Mouse (Mus musculus) naive thymus-derived CD4-positive, alpha-beta T cell, adult 2 months (primary cell): ENCODE measurements around the gene Ube2c.

Experiments
- DNase-seq: peaks from one replicate; pipeline ENCODE4 v3.0.0-alpha.2; 2011; ENCODE audit warnings: low read depth

Ube2c gene

GRCm38 (mm10) chr2:164761971-164762370 lies 7.7 kb upstream of the Ube2c start:
- DNase-seq = no peak

GRCm38 (mm10) chr2:164762593-164762992 lies 7.1 kb upstream of the Ube2c start:
- no peak for DNase-seq

GRCm38 (mm10) chr2:164765841-164766240 lies 3.9 kb upstream of the Ube2c start:
- DNase-seq = no peak

- no peak for DNase-seq
Observed at GRCm38 (mm10) chr2:164767812-164768540, 1.7 kb upstream of the Ube2c start.

- peak; percentile 46 for DNase-seq
Observed at GRCm38 (mm10) chr2:164770279-164770678, 581 bp downstream of the Ube2c start.

GRCm38 (mm10) chr2:164771123-164771522 lies 1.4 kb downstream of the Ube2c start:
- no peak for DNase-seq

GRCm38 (mm10) chr2:164773229-164773988 lies 3.7 kb downstream of the Ube2c start:
- no peak for DNase-seq

- no peak for DNase-seq
Observed at GRCm38 (mm10) chr2:164773989-164774364, 4.3 kb downstream of the Ube2c start.

GRCm38 (mm10) chr2:164776130-164776529 lies 6.4 kb downstream of the Ube2c start:
- DNase-seq = no peak

GRCm38 (mm10) chr2:164776801-164777200 lies 7.1 kb downstream of the Ube2c start:
- DNase-seq = no peak

GRCm38 (mm10) chr2:164777246-164778014 lies 7.7 kb downstream of the Ube2c start:
- DNase-seq = no peak

- no peak for DNase-seq
Observed at GRCm38 (mm10) chr2:164778015-164778287, 8.3 kb downstream of the Ube2c start.

- no peak for DNase-seq
Observed at GRCm38 (mm10) chr2:164778809-164779208, 9.1 kb downstream of the Ube2c start.

- no peak for DNase-seq
Observed at GRCm38 (mm10) chr2:164779481-164780086, 9.9 kb downstream of the Ube2c start, which contains the start of gene Tnnc2. Gene Tnnc2, minus strand, starts transcription at chr2:164779967.

GRCm38 (mm10) chr2:164781876-164782275 lies 12.2 kb downstream of the Ube2c start:
- DNase-seq = no peak

GRCm38 (mm10) chr2:164783926-164784581 lies 14.4 kb downstream of the Ube2c start:
- DNase-seq = peak; percentile 43

- no peak for DNase-seq
Observed at GRCm38 (mm10) chr2:164784869-164785420, 15.2 kb downstream of the Ube2c start.

GRCm38 (mm10) chr2:164785481-164786387 lies 16.0 kb downstream of the Ube2c start, which contains the start of gene Snx21:
Gene Snx21, plus strand, starts transcription at chr2:164785823.
- peak; percentile 76 for DNase-seq

GRCm38 (mm10) chr2:164786388-164786885 lies 16.7 kb downstream of the Ube2c start:
- DNase-seq = no peak

- no peak for DNase-seq
Observed at GRCm38 (mm10) chr2:164787032-164787431, 17.3 kb downstream of the Ube2c start.
